Mouse (Mus musculus): ENCODE measurements at regions not wholly inside any gene's neighbourhood (a gene's known extent, or its start where the extent isn't known, plus 50 kb on each side); places are given as distances from the start of the nearest gene placed in this dataset.

DNA sequence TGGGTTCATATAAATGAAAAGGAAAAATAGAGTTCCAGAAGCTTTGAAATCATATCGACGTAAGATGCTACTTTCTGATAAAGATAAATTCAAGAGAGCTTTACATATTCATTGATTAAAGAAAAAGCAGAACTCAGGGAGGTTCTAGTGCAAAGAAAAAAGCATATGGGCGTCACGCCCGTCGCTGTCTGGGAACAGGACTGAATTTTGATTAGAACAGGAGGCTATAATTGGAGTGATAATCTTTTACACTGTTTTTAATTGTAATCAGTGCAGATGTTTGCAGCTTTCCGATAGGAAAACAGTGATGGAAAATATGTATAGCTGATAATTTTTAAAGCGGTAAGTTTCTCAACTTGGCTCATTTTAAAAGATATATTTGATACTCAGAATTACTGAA lies 428.2 kb upstream of the Ccnh start:
- H3K27ac ChIP-seq (replicated peaks): no peak overlapping the region
- H3K4me2 ChIP-seq (replicated peaks; ENCODE audit: low read depth): no peak overlapping the region
- ATAC-seq (ENCODE audit: low FRiP score, low TSS enrichment) (no peak), DNase-seq (ENCODE audit: low spot score) (no peak)
- H3K9me3 ChIP-seq (ENCODE audit: control insufficient read depth, low read length): no peaks in the 10 kb centered on the region
- H3K9ac ChIP-seq (ENCODE audit: low read length): no peak overlapping the region
- H3K4me3 ChIP-seq (ENCODE audit: low read depth, low read length): no peak overlapping the region
- H3K27me3 ChIP-seq (ENCODE audit: control insufficient read depth, insufficient read depth, low read length): no peaks in the 10 kb centered on the region
- no peaks in the 10 kb centered on the region for H3K4me1 ChIP-seq (replicated peaks; ENCODE audit: control insufficient read depth, insufficient read depth)
- H3K36me3 ChIP-seq (ENCODE audit: control insufficient read depth, insufficient read depth, low read length): no peaks in the 10 kb centered on the region
- 62% methylated on average over 8 of the region's 8 CpGs for WGBS
- TF ChIP-seq EP300 (optimal IDR thresholded peaks at IDR 0.05): no peak
- TF ChIP-seq CTCF (IDR thresholded peaks at IDR 0.05; ENCODE audit: low read depth): no peak

DNA sequence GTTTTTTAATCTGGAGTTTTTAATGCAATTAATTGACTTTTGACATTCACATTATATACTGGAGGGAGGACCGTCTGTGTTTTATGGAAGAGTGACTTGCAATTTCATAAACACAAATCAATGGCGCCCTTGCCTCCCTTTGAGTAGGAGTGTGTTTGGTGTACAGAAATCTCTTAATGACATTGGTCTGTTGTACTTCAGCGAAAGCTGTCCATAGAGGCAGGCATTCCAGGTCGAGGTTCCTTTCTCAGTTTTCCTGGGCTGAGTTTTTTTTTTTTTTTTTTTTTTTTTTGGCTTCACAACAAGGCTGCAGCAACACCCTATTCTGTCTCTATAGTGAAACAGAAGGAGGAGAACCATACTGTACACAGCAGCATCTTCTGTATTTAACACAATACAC lies 427.4 kb upstream of the Ccnh start:
- Histone ChIP-seq H3K36me3 (ENCODE audit: control insufficient read depth, insufficient read depth, low read length) (no peaks in the 10 kb centered on the region), H3K9me3 (ENCODE audit: control insufficient read depth, low read length) (no peaks in the 10 kb centered on the region), H3K27ac (replicated peaks) (no peak overlapping the region), H3K9ac (ENCODE audit: low read length) (no peak overlapping the region), H3K4me3 (ENCODE audit: low read depth, low read length) (no peak overlapping the region), H3K4me1 (replicated peaks; ENCODE audit: control insufficient read depth, insufficient read depth) (no peaks in the 10 kb centered on the region), H3K4me2 (replicated peaks; ENCODE audit: low read depth) (no peak overlapping the region), H3K27me3 (ENCODE audit: control insufficient read depth, insufficient read depth, low read length) (no peaks in the 10 kb centered on the region)
- ATAC-seq (ENCODE audit: low FRiP score, low TSS enrichment) (no peak), DNase-seq (ENCODE audit: low spot score) (no peak)
- TF ChIP-seq EP300 (optimal IDR thresholded peaks at IDR 0.05): no peak
- 49% methylated on average over 4 of the region's 4 CpGs for WGBS

DNA sequence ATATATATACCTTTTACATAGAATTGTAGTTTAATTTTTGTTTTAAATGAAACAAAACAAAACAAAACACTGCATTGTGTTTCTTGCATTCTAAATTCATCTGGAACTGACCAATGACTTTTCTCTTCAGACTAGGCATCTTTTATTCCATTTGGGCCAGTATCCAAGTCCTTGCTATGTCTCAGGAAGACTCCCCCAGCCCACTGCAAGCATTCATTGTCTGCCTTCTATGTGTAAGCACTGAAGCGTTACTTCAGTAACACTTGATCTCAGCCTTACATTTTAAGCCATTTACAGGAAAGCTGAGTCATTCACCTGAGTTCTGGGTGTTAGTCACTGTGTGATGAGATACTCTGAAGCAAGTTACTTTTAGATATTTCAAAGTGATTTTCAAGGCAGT lies 425.3 kb upstream of the Ccnh start:
- no peaks in the 10 kb centered on the region for H3K36me3 ChIP-seq (ENCODE audit: control insufficient read depth, insufficient read depth, low read length)
- no peak overlapping the region for H3K9ac ChIP-seq (ENCODE audit: low read length)
- no peak for ATAC-seq (ENCODE audit: low FRiP score, low TSS enrichment)
- no peak overlapping the region for H3K4me2 ChIP-seq (replicated peaks; ENCODE audit: low read depth)
- no peaks in the 10 kb centered on the region for H3K4me1 ChIP-seq (replicated peaks; ENCODE audit: control insufficient read depth, insufficient read depth)
- no peak for DNase-seq (ENCODE audit: low spot score)
- no peak overlapping the region for H3K27ac ChIP-seq (replicated peaks)
- H3K4me3 ChIP-seq (ENCODE audit: low read depth, low read length): no peak overlapping the region
- H3K27me3 ChIP-seq (ENCODE audit: control insufficient read depth, insufficient read depth, low read length): no peaks in the 10 kb centered on the region
- no peaks in the 10 kb centered on the region for H3K9me3 ChIP-seq (ENCODE audit: control insufficient read depth, low read length)
- TF ChIP-seq CTCF (IDR thresholded peaks at IDR 0.05; ENCODE audit: low read depth) (no peak), EP300 (optimal IDR thresholded peaks at IDR 0.05) (no peak)
- 58% methylated on average over 1 of the region's 1 CpGs for WGBS

DNA sequence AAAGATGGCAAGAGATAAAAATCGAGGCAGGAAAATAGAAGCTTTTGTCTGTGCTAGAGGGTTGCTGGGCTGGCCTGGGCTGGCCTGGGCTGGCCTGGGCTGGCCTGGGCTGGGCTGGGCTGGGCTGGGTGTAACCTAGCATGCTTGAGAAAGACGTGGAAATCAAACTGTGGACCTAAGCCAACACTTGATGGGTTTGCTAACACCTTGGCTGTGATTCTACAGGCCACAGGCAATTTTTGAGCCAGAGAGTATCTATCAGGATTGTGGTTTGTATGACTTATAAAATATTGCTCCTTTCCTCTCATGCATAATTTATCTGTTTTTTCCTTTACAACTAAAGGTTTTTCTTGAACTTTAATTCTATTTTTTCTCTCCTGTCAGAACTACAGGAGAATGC lies 417.3 kb upstream of the Ccnh start:
- no peak for ATAC-seq (ENCODE audit: low FRiP score, low TSS enrichment)
- DNase-seq (ENCODE audit: low spot score): no peak
- 31% methylated on average over 2 of the region's 2 CpGs for WGBS
- TF ChIP-seq CTCF (IDR thresholded peaks at IDR 0.05; ENCODE audit: low read depth) (no peak), EP300 (optimal IDR thresholded peaks at IDR 0.05) (no peak)
- H3K4me2 ChIP-seq (replicated peaks; ENCODE audit: low read depth): no peak overlapping the region
- H3K27me3 ChIP-seq (ENCODE audit: control insufficient read depth, insufficient read depth, low read length): no peaks in the 10 kb centered on the region
- H3K9me3 ChIP-seq (ENCODE audit: control insufficient read depth, low read length): no peaks in the 10 kb centered on the region
- H3K4me1 ChIP-seq (replicated peaks; ENCODE audit: control insufficient read depth, insufficient read depth): no peaks in the 10 kb centered on the region
- no peak overlapping the region for H3K9ac ChIP-seq (ENCODE audit: low read length)
- no peak overlapping the region for H3K4me3 ChIP-seq (ENCODE audit: low read depth, low read length)
- no peaks in the 10 kb centered on the region for H3K36me3 ChIP-seq (ENCODE audit: control insufficient read depth, insufficient read depth, low read length)
- no peak overlapping the region for H3K27ac ChIP-seq (replicated peaks)

DNA sequence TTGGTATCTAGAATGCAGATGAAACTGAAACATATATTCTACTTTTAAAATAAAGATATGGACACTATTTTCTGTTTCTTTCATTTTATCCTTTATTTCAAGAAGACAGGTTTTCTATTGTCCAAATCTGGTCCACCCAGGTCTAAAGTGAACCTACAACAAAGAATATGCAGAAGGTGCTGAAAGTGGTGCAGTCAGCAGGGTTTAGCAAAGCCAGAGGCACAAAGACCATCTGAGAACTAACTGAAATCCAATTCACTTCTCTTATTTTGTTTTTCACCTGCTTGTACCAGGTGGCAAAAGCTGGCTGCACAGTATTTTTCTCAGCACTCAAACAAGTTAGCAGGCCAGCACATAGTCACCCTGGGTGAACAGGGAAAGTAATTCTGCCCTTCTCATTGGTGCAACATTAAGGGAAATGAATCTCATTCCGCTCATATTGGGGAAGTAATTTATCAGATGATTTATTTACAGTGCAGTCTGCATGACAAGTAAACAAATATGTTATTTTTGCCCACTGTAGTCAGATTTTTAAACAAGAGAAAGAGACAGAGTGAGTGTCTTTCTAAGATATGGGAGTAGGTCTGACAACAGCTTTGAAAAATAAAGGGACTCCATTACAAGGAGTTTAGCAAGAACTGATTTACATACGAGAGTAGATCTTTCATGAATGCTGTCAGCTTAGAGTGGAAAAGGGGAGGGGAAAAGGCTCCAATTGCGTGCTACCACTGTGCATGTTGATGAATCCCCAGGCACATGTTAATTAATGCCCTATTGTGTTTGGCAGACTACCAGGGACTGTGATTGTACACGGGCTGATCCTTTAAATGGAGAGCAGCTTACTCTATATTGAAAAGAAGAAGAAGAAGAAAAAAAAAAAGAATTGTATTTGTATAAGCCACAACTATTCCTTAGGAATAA lies 405.9 kb upstream of the Ccnh start:
- no peak overlapping the region for H3K27ac ChIP-seq (replicated peaks)
- 22% methylated on average over 4 of the region's 4 CpGs for WGBS
- H3K36me3 ChIP-seq (ENCODE audit: control insufficient read depth, insufficient read depth, low read length): no peaks in the 10 kb centered on the region
- no peak for TF ChIP-seq CTCF (IDR thresholded peaks at IDR 0.05; ENCODE audit: low read depth)
- no peak for TF ChIP-seq EP300 (optimal IDR thresholded peaks at IDR 0.05)
- H3K4me1 ChIP-seq (replicated peaks; ENCODE audit: control insufficient read depth, insufficient read depth): no peaks in the 10 kb centered on the region
- H3K9ac ChIP-seq (ENCODE audit: low read length): no peak overlapping the region
- no peak overlapping the region for H3K4me2 ChIP-seq (replicated peaks; ENCODE audit: low read depth)
- ATAC-seq (ENCODE audit: low FRiP score, low TSS enrichment): no peak
- DNase-seq (ENCODE audit: low spot score): no peak
- no peaks in the 10 kb centered on the region for H3K9me3 ChIP-seq (ENCODE audit: control insufficient read depth, low read length)
- H3K27me3 ChIP-seq (ENCODE audit: control insufficient read depth, insufficient read depth, low read length): no peaks in the 10 kb centered on the region
- H3K4me3 ChIP-seq (ENCODE audit: low read depth, low read length): no peak overlapping the region

DNA sequence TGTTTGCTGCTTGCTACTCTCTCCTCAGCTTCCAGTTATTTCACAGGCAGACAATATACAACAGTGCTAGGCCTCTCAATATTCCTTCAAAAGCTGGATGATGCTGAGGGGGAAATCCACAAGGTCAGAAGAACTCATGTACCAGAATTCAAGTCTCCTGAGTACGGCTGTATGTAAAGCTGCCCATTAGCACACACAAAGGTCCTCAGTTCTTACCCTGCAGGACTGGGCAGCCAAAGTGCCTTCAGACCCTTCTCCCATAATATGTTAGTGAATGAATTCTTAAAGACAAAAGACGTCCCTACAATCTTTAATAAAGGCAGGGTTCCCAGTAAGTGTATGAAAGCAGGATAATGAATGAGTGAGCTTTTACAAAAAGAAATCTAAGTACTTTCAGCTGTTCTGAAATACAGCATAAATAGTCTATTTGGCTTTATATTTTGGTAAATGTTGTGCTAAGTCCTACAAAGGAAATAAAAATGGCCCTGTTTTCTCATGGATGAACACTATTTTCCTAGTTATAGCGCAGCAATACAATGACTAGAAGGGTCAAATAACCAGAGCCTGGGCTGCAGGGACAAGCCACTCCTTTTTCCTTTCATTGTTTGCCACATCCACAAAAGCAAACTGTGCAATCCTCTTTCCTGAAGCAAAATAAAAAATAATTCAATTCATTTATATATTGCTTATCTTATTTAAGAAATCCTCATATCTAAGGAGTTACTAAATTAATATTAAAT lies 384.8 kb upstream of the Ccnh start:
- ATAC-seq (ENCODE audit: low FRiP score, low TSS enrichment): no peak
- TF ChIP-seq CTCF (IDR thresholded peaks at IDR 0.05; ENCODE audit: low read depth) (no peak), EP300 (optimal IDR thresholded peaks at IDR 0.05) (no peak)

More for the DNA sequence above, 384.8 kb upstream of the Ccnh start:
- H3K4me3 ChIP-seq (ENCODE audit: low read depth, low read length): no peak overlapping the region
- H3K9me3 ChIP-seq (ENCODE audit: control insufficient read depth, low read length): no peaks in the 10 kb centered on the region
- WGBS: 61% methylated on average over 3 of the region's 3 CpGs
- no peak overlapping the region for H3K9ac ChIP-seq (ENCODE audit: low read length)
- no peak overlapping the region for H3K4me2 ChIP-seq (replicated peaks; ENCODE audit: low read depth)
- no peaks in the 10 kb centered on the region for H3K27me3 ChIP-seq (ENCODE audit: control insufficient read depth, insufficient read depth, low read length)
- H3K4me1 ChIP-seq (replicated peaks; ENCODE audit: control insufficient read depth, insufficient read depth): no peaks in the 10 kb centered on the region
- no peak for DNase-seq (ENCODE audit: low spot score)
- H3K27ac ChIP-seq (replicated peaks): no peak overlapping the region
- H3K36me3 ChIP-seq (ENCODE audit: control insufficient read depth, insufficient read depth, low read length): no peaks in the 10 kb centered on the region
